Mouse (Mus musculus): ENCODE data around the gene Edaradd.
A peak's percentile ranks its signal among the peaks of the same experiment; 100 is the strongest.

The Edaradd gene

GRCm38 (mm10) chr13:12519955-12520584, at the start of gene Edaradd:
TSS of gene Edaradd (minus strand) at chr13:12520438.
- DNase-seq (ENCODE audit: low spot score): peak; percentile 67

GRCm38 (mm10) chr13:12569741-12570140, 49.5 kb upstream of the Edaradd start:
- DNase-seq (ENCODE audit: low spot score): no peak

GRCm38 (mm10) chr13:12568597-12569469, 48.6 kb upstream of the Edaradd start:
- no peak for DNase-seq (ENCODE audit: low spot score)

GRCm38 (mm10) chr13:12567936-12568335, 47.7 kb upstream of the Edaradd start:
- DNase-seq (ENCODE audit: low spot score): no peak

GRCm38 (mm10) chr13:12565621-12566390, 45.6 kb upstream of the Edaradd start, which contains the start of gene Ero1lb:
TSS of gene Ero1lb (plus strand) at chr13:12565874.
- peak; percentile 99 for DNase-seq (ENCODE audit: low spot score)

- no peak for DNase-seq (ENCODE audit: low spot score)
Observed at GRCm38 (mm10) chr13:12562256-12562655, 42.0 kb upstream of the Edaradd start.

GRCm38 (mm10) chr13:12561729-12562128, 41.5 kb upstream of the Edaradd start:
- DNase-seq (ENCODE audit: low spot score): no peak

- DNase-seq (ENCODE audit: low spot score): no peak
Observed at GRCm38 (mm10) chr13:12559462-12560120, 39.4 kb upstream of the Edaradd start.

GRCm38 (mm10) chr13:12559044-12559443, 38.8 kb upstream of the Edaradd start:
- DNase-seq (ENCODE audit: low spot score): no peak

- no peak for DNase-seq (ENCODE audit: low spot score)
Observed at GRCm38 (mm10) chr13:12554211-12554610, 34.0 kb upstream of the Edaradd start.

GRCm38 (mm10) chr13:12543880-12544568, 23.8 kb upstream of the Edaradd start:
- DNase-seq (ENCODE audit: low spot score): no peak

- no peak for DNase-seq (ENCODE audit: low spot score)
Observed at GRCm38 (mm10) chr13:12543246-12543645, 23.0 kb upstream of the Edaradd start.

- peak; percentile 69 for DNase-seq (ENCODE audit: low spot score)
Observed at GRCm38 (mm10) chr13:12542006-12542981, 22.1 kb upstream of the Edaradd start.

- no peak for DNase-seq (ENCODE audit: low spot score)
Observed at GRCm38 (mm10) chr13:12540119-12540518, 19.9 kb upstream of the Edaradd start.

- no peak for DNase-seq (ENCODE audit: low spot score)
Observed at GRCm38 (mm10) chr13:12539716-12540115, 19.5 kb upstream of the Edaradd start.

GRCm38 (mm10) chr13:12537971-12538370, 17.7 kb upstream of the Edaradd start:
- peak; percentile 79 for DNase-seq (ENCODE audit: low spot score)

- no peak for DNase-seq (ENCODE audit: low spot score)
Observed at GRCm38 (mm10) chr13:12534628-12535027, 14.4 kb upstream of the Edaradd start.

- DNase-seq (ENCODE audit: low spot score): no peak
Observed at GRCm38 (mm10) chr13:12525678-12526077, 5.4 kb upstream of the Edaradd start.

GRCm38 (mm10) chr13:12522346-12522745, 2.1 kb upstream of the Edaradd start:
- no peak for DNase-seq (ENCODE audit: low spot score)

- DNase-seq (ENCODE audit: low spot score): peak; percentile 50
Observed at GRCm38 (mm10) chr13:12519371-12519770, 867 bp downstream of the Edaradd start.
